Mouse (Mus musculus) heart, postnatal 10 days (tissue): ENCODE results near the gene Dhx32. TPM values are rescaled to one million over a fixed set of nuclear protein-coding genes. Genes with fewer than 3 reads are reported as not detected.
A peak's percentile ranks its signal among the peaks of the same experiment; 100 is the strongest.
"Not testable (repeated sequence)": the region's sequence is repeated elsewhere in the genome, so short reads cannot be mapped to it uniquely, and the experiment has no call there.

Experiments
- DNase-seq, 2 experiments: peaks; one replicate each; pipeline ENCODE4 v3.0.0; 2021
- intact Hi-C: fragments of 180-260 bp; cut with DNase I; formaldehyde crosslinking; loops from one replicate; pipeline ENCODE4 v1.15.1; 2025
- total RNA-seq, 2 experiments: library from RNA; stranded (reverse); gene quantifications; 2 replicates each; pipeline ENCODE4 v1.2.3; 2021

The Dhx32 gene
- total RNA-seq, 2 experiments from 2014 or later, result 41.7 to 44.0 TPM

- DNase-seq, result no peak
- intact Hi-C loops, result loop anchor here (2.0 kb wide), 1 partner anchor 15 kb away; no protein-coding TSS in a partner anchor
These were observed 50.4 kb downstream of the Dhx32 start for GRCm38 (mm10) chr7:133731971-133732645.

- DNase-seq, result peak; percentile 57 to 58
These were observed 52.0 kb downstream of the Dhx32 start for GRCm38 (mm10) chr7:133730324-133731191.

GRCm38 (mm10) chr7:133729351-133729750 lies 53.2 kb downstream of the Dhx32 start:
- no peak for DNase-seq
- intact Hi-C loops, result no loop called here

More at GRCm38 (mm10) chr7:133730324-133731191, 52.0 kb downstream of the Dhx32 start:
- intact Hi-C loops, result loop anchor here (2.0 kb wide), 1 partner anchor 16 kb away; no protein-coding TSS in a partner anchor

GRCm38 (mm10) chr7:133727027-133727426 lies 55.5 kb downstream of the Dhx32 start:
- no peak for DNase-seq
- intact Hi-C loops, result no loop called here

GRCm38 (mm10) chr7:133725571-133725970 lies 57.0 kb downstream of the Dhx32 start:
- intact Hi-C loops, result no loop called here
- DNase-seq, result peak in 1 of 2 experiments; percentile 50

GRCm38 (mm10) chr7:133724844-133725243 lies 57.7 kb downstream of the Dhx32 start:
- DNase-seq, result no peak
- intact Hi-C loops, result no loop called here

- DNase-seq, result no peak
- intact Hi-C loops, result no loop called here
These were observed 61.9 kb downstream of the Dhx32 start for GRCm38 (mm10) chr7:133720616-133721015.

GRCm38 (mm10) chr7:133718580-133718979 lies 63.9 kb downstream of the Dhx32 start:
- intact Hi-C loops, result no loop called here
- DNase-seq, result no peak

GRCm38 (mm10) chr7:133715387-133715786 lies 67.1 kb downstream of the Dhx32 start:
- no peak for DNase-seq
- intact Hi-C loops, result no loop called here

- intact Hi-C loops, result loop anchor here (1.0 kb wide), 1 partner anchor 76 kb away; no protein-coding TSS in a partner anchor
- peak in 1 of 2 experiments; percentile 43 for DNase-seq
These were observed 75.2 kb downstream of the Dhx32 start for GRCm38 (mm10) chr7:133707301-133707700.

- DNase-seq, result no peak
- intact Hi-C loops, result no loop called here
These were observed 78.6 kb downstream of the Dhx32 start for GRCm38 (mm10) chr7:133703906-133704305.

- no peak for DNase-seq
- intact Hi-C loops, result no loop called here
These were observed 80.2 kb downstream of the Dhx32 start for GRCm38 (mm10) chr7:133702333-133702732.

GRCm38 (mm10) chr7:133701366-133701765 lies 81.2 kb downstream of the Dhx32 start:
- no peak for DNase-seq
- intact Hi-C loops, result no loop called here

GRCm38 (mm10) chr7:133699885-133700284 lies 82.6 kb downstream of the Dhx32 start:
- DNase-seq, result no peak
- intact Hi-C loops, result no loop called here

- no peak for DNase-seq
- intact Hi-C loops, result no loop called here
These were observed 84.4 kb downstream of the Dhx32 start for GRCm38 (mm10) chr7:133698021-133698709.

GRCm38 (mm10) chr7:133685644-133686043 lies 96.9 kb downstream of the Dhx32 start:
- intact Hi-C loops, DNase-seq: not testable (repeated sequence)

GRCm38 (mm10) chr7:133684701-133685100 lies 97.8 kb downstream of the Dhx32 start:
- intact Hi-C loops, result loop anchor here (5.0 kb wide), 1 partner anchor 98 kb away; the partner anchor contains the start of gene Dhx32
- no peak for DNase-seq

- no peak for DNase-seq
- intact Hi-C loops, result loop anchor here (5.0 kb wide), 1 partner anchor 98 kb away; the partner anchor contains the start of gene Dhx32
These were observed 98.4 kb downstream of the Dhx32 start for GRCm38 (mm10) chr7:133684110-133684509.

- intact Hi-C loops, result loop anchor here (5.0 kb wide), 1 partner anchor 99 kb away; the partner anchor contains the start of gene Dhx32
- no peak for DNase-seq
These were observed 98.9 kb downstream of the Dhx32 start for GRCm38 (mm10) chr7:133683626-133684025.

GRCm38 (mm10) chr7:133679961-133680360 lies 102.6 kb downstream of the Dhx32 start, which contains the start of gene Mmp21:
Gene Mmp21, minus strand, starts transcription at chr7:133680061.
- DNase-seq, result no peak
- intact Hi-C loops, result loop anchor here (5.0 kb wide), 1 partner anchor 102 kb away; the partner anchor contains the start of gene Dhx32
